Mouse (Mus musculus): Measurements from ENCODE around the gene Polr3e.
A peak's percentile ranks its signal among the peaks of the same experiment; 100 is the strongest.

Polr3e gene

DNA sequence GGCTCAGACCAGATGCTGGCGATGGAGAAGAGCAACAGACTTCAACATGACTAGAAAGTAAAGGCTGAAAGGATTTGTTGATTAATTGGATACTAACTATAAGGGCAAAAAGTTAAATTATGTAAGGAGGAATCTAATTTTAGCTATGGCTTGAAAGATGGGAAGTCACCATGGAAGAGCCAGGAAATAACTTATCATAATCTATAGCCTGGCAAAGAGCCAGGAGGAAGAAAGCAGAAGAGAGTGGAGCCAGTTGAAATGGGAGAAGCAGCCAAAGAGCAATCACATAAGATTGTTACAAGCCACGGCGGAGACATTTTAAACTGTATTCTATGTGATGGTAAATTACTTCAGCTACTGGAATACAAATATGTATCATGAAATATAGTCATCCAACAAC, 56.5 kb downstream of the Polr3e start:
- DNase-seq (ENCODE audit: extremely low read depth, low read depth) = peak; percentile 21

GRCm38 (mm10) chr7:120977063-120977462, 59.5 kb downstream of the Polr3e start:
- no peak for DNase-seq (ENCODE audit: extremely low read depth, low read depth)

- peak; percentile 75 for DNase-seq (ENCODE audit: extremely low read depth, low read depth)
These were observed 62.5 kb downstream of the Polr3e start for GRCm38 (mm10) chr7:120980041-120980440.

DNA sequence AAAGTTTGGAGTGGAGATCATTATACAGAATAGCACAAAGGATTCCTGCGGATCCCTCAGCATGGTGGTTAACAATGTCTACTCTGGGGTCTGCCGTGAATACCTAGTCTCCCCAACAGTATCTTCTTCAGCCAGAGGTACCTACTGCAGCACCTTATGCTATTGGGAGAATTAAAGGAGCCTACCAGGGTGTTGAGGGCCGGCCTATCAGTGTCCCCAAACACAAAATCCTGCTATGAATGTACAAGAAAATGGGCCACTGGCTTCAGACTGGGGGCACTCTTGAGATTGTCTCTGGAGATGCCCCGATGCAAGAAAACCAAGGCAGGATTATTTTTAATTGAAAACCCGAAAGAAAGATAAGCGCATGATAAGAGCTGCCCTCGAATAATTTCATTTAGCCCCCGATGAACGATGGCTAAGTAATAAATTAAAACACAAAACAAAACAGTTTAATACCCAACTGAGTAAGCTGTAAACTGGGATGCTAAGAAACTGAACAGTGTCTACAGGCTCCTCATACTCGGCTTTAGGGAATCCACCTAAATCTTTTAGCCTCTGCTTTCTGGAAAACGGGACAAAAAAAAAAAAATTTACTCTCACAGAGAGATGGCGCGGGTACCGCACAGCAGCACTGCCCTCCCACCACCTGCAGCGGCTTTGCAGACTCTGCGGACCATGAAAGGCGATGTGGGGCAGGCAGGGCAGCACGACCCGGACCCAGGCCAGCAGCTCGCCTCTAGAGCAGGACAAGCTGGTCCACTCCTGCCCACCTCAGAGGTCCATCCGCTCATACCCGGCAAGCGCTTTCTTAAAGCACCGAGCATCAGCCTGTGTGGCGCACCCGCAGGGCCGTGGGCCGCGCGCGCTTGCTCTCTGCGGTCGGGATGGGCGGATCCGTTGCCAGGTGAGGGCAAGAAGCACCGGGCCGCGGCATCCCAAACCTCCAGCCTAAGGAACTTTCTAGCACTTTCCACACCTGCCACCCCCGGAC, 63.7 kb downstream of the Polr3e start:
- DNase-seq (ENCODE audit: extremely low read depth, low read depth) = no peak

DNA sequence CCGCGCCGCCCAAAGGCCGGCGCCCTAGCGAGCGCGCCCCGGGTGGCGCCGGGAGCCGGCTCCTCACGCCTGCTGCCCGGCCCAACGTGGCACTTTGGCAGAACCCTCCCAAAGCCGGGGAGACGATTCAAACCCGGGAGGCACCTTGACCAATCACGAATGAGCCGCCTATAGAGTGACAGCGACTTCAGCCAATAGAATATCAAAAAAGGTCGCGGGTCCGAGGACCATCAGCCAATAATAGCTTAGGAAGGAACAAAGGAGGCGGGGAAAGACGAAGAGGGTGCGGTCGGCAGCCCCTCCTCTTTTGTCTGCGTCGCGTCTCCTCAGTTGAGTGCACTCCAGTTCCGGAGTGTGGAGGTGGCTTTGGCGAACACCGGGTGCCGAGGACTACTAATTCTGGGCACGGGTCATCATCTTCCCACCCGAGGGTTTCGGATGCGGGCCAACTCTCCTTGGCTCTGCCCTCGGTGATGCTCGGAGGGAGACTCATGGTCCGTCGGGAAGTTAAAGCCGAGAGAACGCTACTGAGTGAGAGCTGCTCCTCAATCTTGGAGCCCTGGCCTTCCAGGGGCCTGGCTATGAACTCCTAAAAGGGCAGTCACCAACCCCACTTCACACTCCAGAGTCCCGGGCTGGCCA, 64.8 kb downstream of the Polr3e start, which contains the start of the genes Cdr2 and Mfsd13b:
Gene Cdr2 (minus strand): TSS at position 113 of the 642 bp plus-strand sequence.
Gene Mfsd13b (plus strand): TSS at position 310 of the 642 bp plus-strand sequence.
- peak; percentile 96 for DNase-seq (ENCODE audit: extremely low read depth, low read depth)

DNA sequence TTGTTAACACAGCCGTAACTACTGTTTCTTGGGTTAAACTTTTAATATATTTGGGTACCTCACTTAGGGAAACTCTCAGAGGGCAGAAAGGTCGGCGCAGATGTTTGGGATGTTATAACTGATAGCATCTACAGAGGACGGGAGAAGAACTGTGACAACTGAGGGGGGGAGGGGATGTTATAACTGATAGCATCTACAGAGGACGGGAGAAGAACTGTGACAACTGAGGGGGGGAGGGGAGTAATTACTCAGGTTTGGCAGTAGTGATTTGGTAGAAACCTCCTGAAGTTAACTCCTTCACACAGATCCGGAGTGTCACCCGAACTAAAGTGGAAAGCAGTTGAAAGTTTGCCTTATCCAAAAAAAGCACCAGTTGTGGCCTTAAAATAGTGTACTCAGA, 65.4 kb downstream of the Polr3e start:
- DNase-seq (ENCODE audit: extremely low read depth, low read depth) = no peak

GRCm38 (mm10) chr7:120991191-120991590, 73.6 kb downstream of the Polr3e start:
- no peak for DNase-seq (ENCODE audit: extremely low read depth, low read depth)

Data from MEL-GATA-1-ER (cell line).